Mouse (Mus musculus): Measurements from ENCODE around the gene Gm14085. TPM values are rescaled to one million over a fixed set of nuclear protein-coding genes. Genes with fewer than 3 reads are reported as not detected.
"Not testable (repeated sequence)": the region's sequence is repeated elsewhere in the genome, so short reads cannot be mapped to it uniquely, and the experiment has no call there.

The Gm14085 gene
- not detected in 2 replicates for total RNA-seq (2014; rRNA removed)
- not detected in 2 replicates for polyA plus RNA-seq (2015; fragmentation: Nextera tagmentation; extraction: Ambion mirVana)

DNA sequence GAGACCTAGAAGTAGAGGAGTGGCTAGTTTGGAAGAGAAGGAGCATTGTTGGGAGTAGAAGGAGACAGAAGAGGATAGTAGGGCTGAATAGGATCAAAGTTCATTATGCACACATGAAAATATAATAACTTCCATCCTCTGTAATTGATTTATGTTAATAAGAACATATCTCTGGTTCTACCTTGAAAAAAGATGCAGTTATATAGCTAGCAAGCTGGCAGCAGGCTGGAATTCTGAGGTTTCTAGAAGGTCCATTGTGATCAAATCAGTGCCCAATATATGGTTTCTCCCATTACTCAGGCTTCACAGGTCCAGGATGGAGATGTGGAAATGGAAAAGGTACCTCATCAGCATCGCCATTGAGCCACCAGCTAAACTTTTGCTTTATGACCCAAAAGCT, at the start of gene Gm14085:
Gm14085 (plus strand) TSS at position 301 of the 400 bp plus-strand sequence.
- no peaks in the 10 kb centered on the region for H3K4me1 ChIP-seq (ENCODE audit: insufficient read depth, low read length)
- H3K27ac ChIP-seq: no peak within 1 kb of the TSS
- WGBS: 83% methylated on average over 1 of the region's 1 CpGs
- no peak for TF ChIP-seq CTCF (IDR thresholded peaks at IDR 0.05; ENCODE audit: low read depth)
- H3K4me3 ChIP-seq (ENCODE audit: low read length): no peak within 1 kb of the TSS
- H3K27me3 ChIP-seq (ENCODE audit: insufficient read depth, low read length): no peaks in the 10 kb centered on the region
- H3K4me2 ChIP-seq (ENCODE audit: low read depth, low read length): no peak within 1 kb of the TSS
- H3K36me3 ChIP-seq (ENCODE audit: insufficient read depth, low read length): no peaks in the 10 kb centered on the region
- ATAC-seq (no peak), DNase-seq (ENCODE audit: low spot score) (no peak)
- no peaks in the 10 kb centered on the region for H3K9me3 ChIP-seq (ENCODE audit: low read length)
- no peak within 1 kb of the TSS for H3K9ac ChIP-seq (replicated peaks; ENCODE audit: low read length)

DNA sequence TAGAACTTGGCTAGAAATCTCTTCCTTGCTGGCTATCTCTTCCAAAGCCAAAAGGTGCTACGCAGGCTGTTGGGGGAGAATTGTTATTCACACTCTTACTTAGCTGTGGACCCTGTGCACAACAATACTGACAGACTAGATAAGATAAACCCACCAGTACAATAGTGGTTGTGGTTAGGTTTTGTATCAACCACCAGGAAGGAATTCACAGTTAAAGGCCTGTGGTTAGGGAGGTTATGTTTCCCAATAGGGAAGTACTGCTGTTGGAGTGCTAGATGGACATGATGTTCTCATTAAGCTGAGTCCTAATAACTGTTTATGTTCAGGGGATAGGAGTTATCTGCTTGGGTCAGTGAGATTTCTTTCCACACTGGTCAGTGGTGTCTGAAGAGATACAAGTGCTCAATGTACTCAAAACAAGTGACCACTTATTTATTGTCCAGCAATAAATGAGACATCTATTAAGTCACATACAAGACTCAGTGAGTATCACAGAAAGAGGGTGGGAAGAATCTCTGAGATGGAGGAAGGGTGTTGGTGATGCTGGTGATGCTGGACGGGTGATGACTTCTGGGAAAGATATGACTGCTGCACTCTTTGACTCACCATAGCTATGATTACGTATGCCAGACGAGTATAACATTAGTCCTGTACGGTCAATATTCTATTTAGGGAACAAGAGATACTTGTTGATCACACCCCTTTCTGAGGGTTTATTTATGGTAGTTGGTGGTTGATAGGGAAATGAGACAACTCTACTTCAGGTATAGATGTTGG, 45.8 kb upstream of the Gm14085 start:
- not testable (repeated sequence) for H3K9ac ChIP-seq (replicated peaks; ENCODE audit: low read length); H3K27me3 ChIP-seq (ENCODE audit: insufficient read depth, low read length); H3K4me2 ChIP-seq (ENCODE audit: low read depth, low read length); DNase-seq (ENCODE audit: low spot score); H3K9me3 ChIP-seq (ENCODE audit: low read length); H3K4me3 ChIP-seq (ENCODE audit: low read length); H3K27ac ChIP-seq; H3K36me3 ChIP-seq (ENCODE audit: insufficient read depth, low read length); H3K4me1 ChIP-seq (ENCODE audit: insufficient read depth, low read length); ATAC-seq
- 91% methylated on average over 5 of the region's 5 CpGs for WGBS

DNA sequence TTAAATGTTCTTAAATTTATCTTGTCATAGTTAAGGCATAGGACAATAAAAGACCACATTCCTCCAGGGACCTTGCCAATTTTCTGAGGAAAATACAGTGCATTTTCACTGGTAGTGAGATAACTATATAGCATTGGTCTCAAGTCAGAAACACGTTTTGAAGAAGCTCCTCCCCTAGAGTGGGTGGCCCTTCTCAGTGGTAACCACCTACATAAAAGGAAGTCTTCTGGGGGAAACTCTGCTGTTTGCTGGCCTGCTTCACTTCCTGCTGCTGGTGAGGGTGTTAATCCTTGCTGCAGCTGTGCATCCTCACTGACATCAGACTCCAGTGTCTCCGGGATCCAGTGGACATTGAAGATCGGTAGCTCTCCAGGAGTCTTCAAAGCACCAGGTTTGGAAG, 44.2 kb upstream of the Gm14085 start:
- 31% methylated on average over 1 of the region's 3 CpGs for WGBS
- not testable (repeated sequence) for H3K27ac ChIP-seq; H3K4me1 ChIP-seq (ENCODE audit: insufficient read depth, low read length); H3K4me3 ChIP-seq (ENCODE audit: low read length); H3K9ac ChIP-seq (replicated peaks; ENCODE audit: low read length); H3K27me3 ChIP-seq (ENCODE audit: insufficient read depth, low read length); DNase-seq (ENCODE audit: low spot score); H3K9me3 ChIP-seq (ENCODE audit: low read length); H3K4me2 ChIP-seq (ENCODE audit: low read depth, low read length); ATAC-seq; H3K36me3 ChIP-seq (ENCODE audit: insufficient read depth, low read length)

DNA sequence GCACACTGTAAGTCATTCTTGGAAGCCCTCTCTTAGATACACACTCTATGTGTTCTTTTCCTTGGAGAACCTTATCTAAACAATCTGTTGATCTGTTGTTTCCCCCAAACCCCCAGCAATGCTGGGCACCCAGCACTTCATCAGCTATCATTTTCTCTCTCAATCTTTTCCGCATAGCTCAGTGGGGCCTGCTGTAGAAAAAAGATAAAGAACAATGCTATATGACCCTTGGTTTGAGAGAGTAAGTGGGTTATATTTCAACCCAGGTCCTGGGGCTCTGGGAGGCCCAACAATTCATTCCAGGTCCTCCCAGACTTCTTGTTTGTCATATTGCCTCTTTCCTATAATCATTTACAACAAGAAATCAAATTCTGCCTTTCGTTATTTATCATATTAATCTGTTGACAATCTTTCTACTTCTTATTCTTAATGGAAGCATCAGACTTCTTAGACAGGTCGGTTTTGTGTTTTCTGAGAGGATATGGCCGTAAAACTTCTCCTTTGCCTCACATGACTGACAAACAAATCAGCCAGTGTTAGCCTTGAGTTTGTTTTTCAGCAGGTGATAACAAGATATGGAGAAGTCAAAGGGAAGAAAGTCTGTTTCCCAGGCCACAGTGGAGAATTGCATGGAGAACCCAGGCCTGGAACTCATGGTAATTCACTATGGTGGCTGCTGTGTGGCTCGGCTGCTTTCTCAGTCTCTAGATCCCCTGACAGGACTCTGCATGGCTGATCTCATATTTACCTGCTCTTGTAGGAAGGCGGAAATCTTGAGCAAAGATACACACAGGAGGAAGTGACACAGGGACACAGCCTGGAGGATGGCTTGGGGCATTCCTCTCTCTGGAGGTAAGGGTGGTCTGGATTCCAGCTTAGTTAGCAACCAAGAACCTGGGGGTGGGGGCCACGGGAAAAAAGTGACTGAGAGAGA, 43.5 kb upstream of the Gm14085 start:
- H3K9ac ChIP-seq (replicated peaks; ENCODE audit: low read length): no peak overlapping the region
- no peaks in the 10 kb centered on the region for H3K9me3 ChIP-seq (ENCODE audit: low read length)
- WGBS: 88% methylated on average over 7 of the region's 7 CpGs
- no peak overlapping the region for H3K4me3 ChIP-seq (ENCODE audit: low read length)
- H3K4me1 ChIP-seq (ENCODE audit: insufficient read depth, low read length): no peaks in the 10 kb centered on the region
- H3K36me3 ChIP-seq (ENCODE audit: insufficient read depth, low read length): no peaks in the 10 kb centered on the region
- H3K27me3 ChIP-seq (ENCODE audit: insufficient read depth, low read length): no peaks in the 10 kb centered on the region
- ATAC-seq (no peak), DNase-seq (ENCODE audit: low spot score) (no peak)
- H3K4me2 ChIP-seq (ENCODE audit: low read depth, low read length): no peak overlapping the region
- no peak for TF ChIP-seq CTCF (IDR thresholded peaks at IDR 0.05; ENCODE audit: low read depth)
- no peak overlapping the region for H3K27ac ChIP-seq

DNA sequence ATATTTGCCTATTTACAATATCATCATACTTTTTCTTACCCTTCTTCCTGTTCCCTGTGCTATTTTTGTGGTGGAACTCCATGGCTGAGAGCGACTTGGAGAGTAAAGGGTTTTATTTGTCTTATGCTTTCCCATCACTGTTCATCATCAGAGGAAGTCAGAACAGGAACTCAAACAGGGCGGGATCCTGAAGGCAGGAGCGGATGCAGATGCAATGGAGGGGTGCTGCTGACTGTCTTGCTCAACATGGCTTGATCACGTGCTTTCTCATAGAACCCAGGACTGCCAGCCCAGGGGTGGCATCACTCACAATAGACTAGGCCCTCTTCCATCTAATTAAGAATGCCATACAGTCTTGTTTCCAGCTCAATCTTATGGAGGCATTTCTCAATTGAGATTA, 34.4 kb upstream of the Gm14085 start:
- Histone ChIP-seq H3K9me3 (ENCODE audit: low read length) (no peaks in the 10 kb centered on the region), H3K4me1 (ENCODE audit: insufficient read depth, low read length) (no peaks in the 10 kb centered on the region), H3K27me3 (ENCODE audit: insufficient read depth, low read length) (no peaks in the 10 kb centered on the region), H3K4me2 (ENCODE audit: low read depth, low read length) (no peak overlapping the region), H3K36me3 (ENCODE audit: insufficient read depth, low read length) (no peaks in the 10 kb centered on the region), H3K27ac (no peak overlapping the region), H3K4me3 (ENCODE audit: low read length) (no peak overlapping the region), H3K9ac (replicated peaks; ENCODE audit: low read length) (no peak overlapping the region)
- no peak for DNase-seq (ENCODE audit: low spot score)
- no peak for ATAC-seq
- TF ChIP-seq CTCF (IDR thresholded peaks at IDR 0.05; ENCODE audit: low read depth): no peak
- WGBS: 88% methylated on average over 4 of the region's 4 CpGs

DNA sequence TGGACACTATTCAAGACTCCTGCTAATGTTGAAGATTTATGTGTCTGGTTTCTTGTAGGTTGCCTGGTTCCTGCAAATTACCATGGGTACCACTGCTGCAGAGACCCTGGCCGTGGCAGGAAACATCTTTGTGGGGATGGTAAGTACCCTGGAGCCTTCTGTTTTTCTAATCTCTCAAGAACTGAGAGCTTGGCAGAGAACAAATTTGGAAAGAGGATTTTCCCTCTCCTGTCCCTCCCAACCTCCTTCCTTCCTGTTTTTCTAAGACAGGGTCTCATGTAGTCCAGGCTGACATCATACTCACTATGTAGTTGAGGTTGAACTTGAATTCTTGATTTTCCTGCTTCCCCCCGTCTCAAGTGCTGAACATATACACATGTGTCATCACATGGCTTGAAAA, 32.3 kb upstream of the Gm14085 start:
- no peak overlapping the region for H3K9ac ChIP-seq (replicated peaks; ENCODE audit: low read length)
- no peaks in the 10 kb centered on the region for H3K9me3 ChIP-seq (ENCODE audit: low read length)
- DNase-seq (ENCODE audit: low spot score): no peak
- no peak overlapping the region for H3K4me2 ChIP-seq (ENCODE audit: low read depth, low read length)
- no peak for TF ChIP-seq CTCF (IDR thresholded peaks at IDR 0.05; ENCODE audit: low read depth)
- ATAC-seq: no peak
- H3K27ac ChIP-seq: no peak overlapping the region
- H3K4me3 ChIP-seq (ENCODE audit: low read length): no peak overlapping the region
- 60% methylated on average over 2 of the region's 2 CpGs for WGBS
- H3K27me3 ChIP-seq (ENCODE audit: insufficient read depth, low read length): no peaks in the 10 kb centered on the region
- H3K4me1 ChIP-seq (ENCODE audit: insufficient read depth, low read length): no peaks in the 10 kb centered on the region
- H3K36me3 ChIP-seq (ENCODE audit: insufficient read depth, low read length): no peaks in the 10 kb centered on the region
